Mouse (Mus musculus) MEL (cell line): ENCODE measurements around the gene Cep152. TPM values are rescaled to one million over a fixed set of nuclear protein-coding genes. Genes with fewer than 3 reads are reported as not detected.

Source experiments
- DNase-seq: peaks from one replicate; pipeline ENCODE4 v3.0.0; 2011; ENCODE audit warnings: low read depth, low spot score
- H3K27ac ChIP-seq: 2 replicates; pipeline ENCODE4 v1.5.1; 2012; ENCODE audit warnings: low read depth, mild to moderate bottlenecking, control low read depth, low read length, moderate library complexity; ENCODE audit not compliant: control insufficient read depth
- H3K27me3 ChIP-seq, 2 experiments: fragments of 150-350 bp in 1 of 2; sonication (generic) in 1 of 2; 2 replicates each; pipeline ENCODE4 v1.6.1; 2012; ENCODE audit warnings: low read length in 2 of 2, mild to moderate bottlenecking in 2 of 2, improper control_type of control experiment in 1 of 2, moderate library complexity in 1 of 2; ENCODE audit not compliant: insufficient read depth in 2 of 2, control insufficient read depth in 1 of 2
- H3K36me3 ChIP-seq, 2 experiments: 2 replicates each; pipeline ENCODE4 v1.6.1; 2012 to 2014; ENCODE audit warnings: low read length in 2 of 2, improper control_type of control experiment in 1 of 2, inconsistent platforms in 1 of 2, mild to moderate bottlenecking in 1 of 2; ENCODE audit not compliant: insufficient read depth in 2 of 2, control insufficient read depth in 1 of 2
- H3K4me1 ChIP-seq, 2 experiments: fragments of 150-350 bp in 1 of 2; sonication (generic) in 1 of 2; 2 replicates each; pipeline ENCODE4 v1.6.1; 2012; ENCODE audit warnings: low read length in 2 of 2, improper control_type of control experiment in 1 of 2, mild to moderate bottlenecking in 1 of 2; ENCODE audit not compliant: insufficient read depth in 2 of 2, control insufficient read depth in 1 of 2
- H3K4me3 ChIP-seq, 2 experiments: fragments of 150-350 bp in 1 of 2; sonication (generic) in 1 of 2; 2 replicates each; pipeline ENCODE4 v1.5.1; 2012; ENCODE audit warnings: low read depth in 2 of 2, low read length in 2 of 2, mild to moderate bottlenecking in 2 of 2, moderate library complexity in 2 of 2, control low read depth in 1 of 2, improper control_type of control experiment in 1 of 2; ENCODE audit not compliant: control insufficient read depth in 1 of 2, insufficient read depth in 1 of 2
- H3K79me2 ChIP-seq: 2 replicates; pipeline ENCODE4 v1.6.1; 2012; ENCODE audit warnings: mild to moderate bottlenecking, low read length, moderate library complexity; ENCODE audit not compliant: control insufficient read depth, poor library complexity, insufficient read depth
- H3K9ac ChIP-seq: 2 replicates; pipeline ENCODE4 v1.6.1; 2012; ENCODE audit warnings: low read depth, mild to moderate bottlenecking, control low read depth, low read length, moderate library complexity; ENCODE audit not compliant: control insufficient read depth, poor library complexity, severe bottlenecking
- H3K9me3 ChIP-seq: fragments of 150-350 bp; sonication (generic); replicated peaks from 2 replicates; pipeline ENCODE4 v1.6.1; 2012; ENCODE audit warnings: mild to moderate bottlenecking, low read length, improper control_type of control experiment, moderate library complexity; ENCODE audit not compliant: insufficient read depth
- CHD1 ChIP-seq: IDR thresholded peaks from 2 replicates; pipeline ENCODE4 v1.6.1; 2012; ENCODE audit warnings: low read depth, mild to moderate bottlenecking, inconsistent platforms, low read length, improper control_type of control experiment
- CHD2 ChIP-seq: IDR thresholded peaks from 2 replicates; pipeline ENCODE4 v1.6.1; 2011; ENCODE audit warnings: low read length, improper control_type of control experiment
- CTCF ChIP-seq, 3 experiments: IDR thresholded peaks in 2 of 3; conservative IDR thresholded peaks in 1 of 3; 2 replicates each; pipeline ENCODE4 v1.5.1; 2011 to 2012; ENCODE audit warnings: low read length in 3 of 3, low read depth in 2 of 3, mild to moderate bottlenecking in 2 of 3, improper control_type of control experiment in 1 of 3, inconsistent platforms in 1 of 3, mixed read lengths in 1 of 3, moderate library complexity in 1 of 3; ENCODE audit not compliant: control insufficient read depth in 1 of 3, insufficient read depth in 1 of 3, poor library complexity in 1 of 3, severe bottlenecking in 1 of 3
- ELF1 ChIP-seq: IDR thresholded peaks from 2 replicates; pipeline ENCODE4 v1.6.1; 2014; ENCODE audit warnings: low read depth, mild to moderate bottlenecking, inconsistent platforms, low read length, improper control_type of control experiment, moderate library complexity
- GABPA ChIP-seq: IDR thresholded peaks from 2 replicates; pipeline ENCODE4 v1.6.1; 2012; ENCODE audit warnings: low read depth, mild to moderate bottlenecking, inconsistent platforms, low read length, improper control_type of control experiment, moderate library complexity
- GATA1 ChIP-seq: IDR thresholded peaks from 2 replicates; pipeline ENCODE4 v1.6.1; 2011; ENCODE audit warnings: low read depth, low read length, improper control_type of control experiment
- KAT2A ChIP-seq: conservative IDR thresholded peaks from 2 replicates; pipeline ENCODE4 v1.6.1; 2012; ENCODE audit warnings: low read depth, low read length, improper control_type of control experiment, inconsistent platforms
- MAFK ChIP-seq: IDR thresholded peaks from 2 replicates; pipeline ENCODE4 v1.6.1; 2011; ENCODE audit warnings: low read depth, mild to moderate bottlenecking, low read length, improper control_type of control experiment, borderline replicate concordance
- MXI1 ChIP-seq: IDR thresholded peaks from 2 replicates; pipeline ENCODE4 v1.6.1; 2011; ENCODE audit warnings: mild to moderate bottlenecking, low read depth, low read length, improper control_type of control experiment
- MYB ChIP-seq: IDR thresholded peaks from 2 replicates; pipeline ENCODE4 v1.6.1; 2011; ENCODE audit warnings: mild to moderate bottlenecking, low read depth, low read length, improper control_type of control experiment
- MYC ChIP-seq: IDR thresholded peaks from 2 replicates; pipeline ENCODE4 v1.6.1; 2011; ENCODE audit warnings: low read depth, mild to moderate bottlenecking, low read length, improper control_type of control experiment, moderate library complexity
- POLR2AphosphoS2 ChIP-seq: IDR thresholded peaks from 2 replicates; pipeline ENCODE4 v1.6.1; 2011; ENCODE audit warnings: low read length, improper control_type of control experiment
- SIN3A ChIP-seq: IDR thresholded peaks from 2 replicates; pipeline ENCODE4 v1.6.1; 2012; ENCODE audit warnings: low read length, improper control_type of control experiment, inconsistent platforms
- SMC3 ChIP-seq: IDR thresholded peaks from 2 replicates; pipeline ENCODE4 v1.6.1; 2011; ENCODE audit warnings: low read depth, low read length, improper control_type of control experiment
- TAL1 ChIP-seq: IDR thresholded peaks from 2 replicates; pipeline ENCODE4 v1.6.1; 2012; ENCODE audit warnings: mild to moderate bottlenecking, inconsistent platforms, low read length, moderate library complexity, mixed read lengths
- TCF12 ChIP-seq: IDR thresholded peaks from 2 replicates; pipeline ENCODE4 v1.6.1; 2014; ENCODE audit warnings: low read depth, mild to moderate bottlenecking, inconsistent platforms, low read length, improper control_type of control experiment, moderate library complexity
- USF1 ChIP-seq: IDR thresholded peaks from 2 replicates; pipeline ENCODE4 v1.6.1; 2014; ENCODE audit warnings: low read depth, mild to moderate bottlenecking, inconsistent platforms, low read length, improper control_type of control experiment, moderate library complexity
- USF2 ChIP-seq, 2 experiments: IDR thresholded peaks; 2 replicates each; pipeline ENCODE4 v1.6.1; 2011 to 2012; ENCODE audit warnings: improper control_type of control experiment in 2 of 2, low read length in 2 of 2, borderline replicate concordance in 1 of 2, inconsistent platforms in 1 of 2, low read depth in 1 of 2, mild to moderate bottlenecking in 1 of 2; ENCODE audit not compliant: insufficient read depth in 1 of 2
- ZC3H11A ChIP-seq: IDR thresholded peaks from 2 replicates; pipeline ENCODE4 v1.6.1; 2012; ENCODE audit warnings: low read depth, mild to moderate bottlenecking, inconsistent platforms, low read length, improper control_type of control experiment
- ZMIZ1 ChIP-seq: IDR thresholded peaks from 2 replicates; pipeline ENCODE4 v1.6.1; 2012; ENCODE audit warnings: low read depth, mild to moderate bottlenecking, inconsistent platforms, low read length, improper control_type of control experiment, moderate library complexity
- polyA plus RNA-seq, 2 experiments: library from polyadenylated mRNA; stranded (reverse) in 1 of 2; unstranded in 1 of 2; fragments of >175 nt in 1 of 2; fragments of >200 nt in 1 of 2; gene quantifications; 2 replicates each; pipeline versions ENCODE4 v1.2.1 to v1.2.4; 2012; ENCODE audit warnings: low replicate concordance in 2 of 2, low read depth in 1 of 2; ENCODE audit not compliant: insufficient read length in 2 of 2, insufficient read depth in 1 of 2, missing spikeins in 1 of 2
- total RNA-seq: library from RNA; depleted of rRNA; stranded (reverse); fragments of 300-350 nt; gene quantifications from 2 replicates; pipeline ENCODE4 v1.2.3, GENCODE M21; 2012

Cep152 gene
- total and polyA plus RNA-seq, 3 experiments = 13.9 to 14.1 TPM; not detected in 1

DNA sequence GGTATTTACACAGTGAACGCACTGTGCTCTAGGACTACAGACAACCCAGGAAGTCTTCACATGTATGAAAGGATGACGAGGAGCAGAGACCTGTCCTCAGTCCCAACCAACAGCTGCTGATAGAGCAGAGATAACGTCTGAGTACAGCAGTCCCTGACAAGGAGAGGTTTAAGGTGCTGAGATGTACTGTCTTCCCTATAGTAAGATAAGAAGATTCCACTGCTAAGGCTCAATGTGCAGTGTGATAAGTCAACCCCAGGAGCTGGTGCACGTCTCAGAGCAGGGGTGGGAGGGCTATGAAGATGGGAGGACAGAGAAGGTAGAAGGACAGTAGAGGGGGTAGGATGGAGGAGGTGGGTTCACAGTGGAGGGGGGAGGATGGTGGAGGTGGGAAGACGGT lies 43.8 kb downstream of the Cep152 start:
- no peaks in the 10 kb centered on the region for H3K9me3 ChIP-seq
- no peak overlapping the region for H3K27ac ChIP-seq
- H3K4me1 ChIP-seq = no peaks in the 10 kb centered on the region; a peak in 1 of 4 replicates
- H3K36me3 ChIP-seq = peaks cover 2 to 27% of the 10 kb centered on the region in 2 experiments
- H3K79me2 ChIP-seq = 0 out of 2 replicates have a peak, but pooled peaks cover 2% of the 10 kb centered on the region
- no peak overlapping the region for H3K4me3 ChIP-seq
- no peaks in the 10 kb centered on the region for H3K27me3 ChIP-seq
- TF ChIP-seq USF1 (no peak), MYC (no peak), TAL1 (no peak), USF2 (IDR thresholded peaks at IDR 0.05; ENCODE audit: borderline replicate concordance in 1 of 2, insufficient read depth in 1 of 2, low read depth in 1 of 2, low read length in 2 of 2) (no peak), GATA1 (no peak), CHD2 (no peak), ZMIZ1 (no peak), CTCF (IDR thresholded peaks at IDR 0.05 in 2 of 3, conservative IDR thresholded peaks at IDR 0.05 in 1 of 3; ENCODE audit: control insufficient read depth in 1 of 3, insufficient read depth in 1 of 3, low read depth in 2 of 3, low read length in 3 of 3, poor library complexity in 1 of 3, severe bottlenecking in 1 of 3) (no peak), MYB (no peak), TCF12 (no peak), POLR2AphosphoS2 (no peak), GABPA (no peak), ZC3H11A (no peak)
- DNase-seq = no peak
- H3K9ac ChIP-seq = no peak overlapping the region

DNA sequence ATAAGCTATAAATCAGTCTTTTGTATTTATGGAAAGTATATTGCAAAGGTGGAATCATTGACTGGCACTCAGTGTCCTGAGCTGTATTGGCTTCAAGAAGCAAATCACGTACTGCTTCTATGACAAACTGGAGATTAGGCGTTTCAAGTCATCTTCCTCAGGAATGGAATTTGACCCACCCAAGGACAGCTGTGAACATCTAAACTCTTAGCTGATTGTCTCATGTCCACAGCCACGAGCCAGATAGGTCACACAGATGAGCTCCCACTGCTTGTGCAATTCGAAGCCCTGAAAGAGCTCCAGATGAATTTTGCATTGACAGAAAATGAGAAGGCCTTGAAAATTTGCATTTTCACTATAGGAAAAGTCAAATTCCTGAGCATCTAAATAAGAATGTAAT lies 47.2 kb downstream of the Cep152 start:
- Histone ChIP-seq H3K36me3 (peaks cover 2 to 22% of the 10 kb centered on the region in 2 experiments), H3K79me2 (0 out of 2 replicates have a peak, but pooled peaks cover 2% of the 10 kb centered on the region), H3K4me1 (no peaks in the 10 kb centered on the region; a peak in 1 of 4 replicates), H3K9ac (no peak overlapping the region), H3K9me3 (no peaks in the 10 kb centered on the region), H3K4me3 (no peak overlapping the region), H3K27ac (no peak overlapping the region), H3K27me3 (no peaks in the 10 kb centered on the region)
- no peak for DNase-seq
- TF ChIP-seq MYC (no peak), SIN3A (no peak), GABPA (no peak), ELF1 (no peak), MAFK (no peak), KAT2A (no peak), MYB (no peak), ZC3H11A (no peak), SMC3 (no peak), CTCF (IDR thresholded peaks at IDR 0.05 in 2 of 3, conservative IDR thresholded peaks at IDR 0.05 in 1 of 3; ENCODE audit: control insufficient read depth in 1 of 3, insufficient read depth in 1 of 3, low read depth in 2 of 3, low read length in 3 of 3, poor library complexity in 1 of 3, severe bottlenecking in 1 of 3) (no peak), CHD1 (no peak), MXI1 (no peak)
